Mouse (Mus musculus): ENCODE data around the gene Lpcat2b. TPM values are rescaled to one million over a fixed set of nuclear protein-coding genes. Genes with fewer than 3 reads are reported as not detected.

The Lpcat2b gene
- polyA plus RNA-seq, 1 experiment from 2014 or later: not detected

GRCm38 (mm10) chr5:107412285-107412684 is 19.1 kb upstream of the Lpcat2b start:
- Histone ChIP-seq H3K27ac (no peak overlapping the region), H3K4me3 (no peak overlapping the region), H3K9me3 (no peaks in the 10 kb centered on the region), H3K36me3 (no peaks in the 10 kb centered on the region), H3K9ac (no peak overlapping the region), H3K27me3 (no peaks in the 10 kb centered on the region), H3K4me2 (replicated peaks) (no peak overlapping the region), H3K4me1 (peaks cover 3% of the 10 kb centered on the region; the same call in 1 of the 2 replicates)
- ATAC-seq (ENCODE audit: insufficient number of reproducible peaks, insufficient read depth, low FRiP score, low TSS enrichment): no peak
- 74% methylated on average over 2 of the region's 2 CpGs for WGBS

DNA sequence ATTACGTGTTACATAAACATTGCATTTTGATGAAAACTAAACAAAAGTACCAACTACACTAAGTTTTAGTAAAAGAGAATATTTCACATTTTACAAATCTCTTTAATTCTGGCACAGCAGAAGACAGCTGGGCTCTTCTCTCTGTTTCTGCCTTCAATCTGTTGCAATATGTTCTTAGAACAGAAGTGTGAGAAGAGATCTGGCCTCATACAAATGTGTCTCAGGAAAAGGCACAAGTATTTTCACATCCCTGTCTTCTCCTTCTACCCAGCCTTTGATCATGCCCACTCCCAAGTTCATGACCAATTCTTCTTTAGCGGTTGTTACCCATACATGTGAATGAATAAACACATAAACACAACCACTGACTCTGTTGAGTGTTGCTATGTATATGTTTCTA is 16.3 kb upstream of the Lpcat2b start:
- Histone ChIP-seq H3K9ac (no peak overlapping the region), H3K4me2 (replicated peaks) (no peak overlapping the region), H3K4me3 (no peak overlapping the region), H3K36me3 (no peaks in the 10 kb centered on the region), H3K4me1 (peaks cover 3% of the 10 kb centered on the region; the same call in 1 of the 2 replicates), H3K9me3 (no peaks in the 10 kb centered on the region), H3K27ac (no peak overlapping the region), H3K27me3 (no peaks in the 10 kb centered on the region)
- ATAC-seq (ENCODE audit: insufficient number of reproducible peaks, insufficient read depth, low FRiP score, low TSS enrichment): no peak
- WGBS: 70% methylated on average over 2 of the region's 2 CpGs

GRCm38 (mm10) chr5:107421676-107422075 is 9.7 kb upstream of the Lpcat2b start:
- 40% methylated on average over 1 of the region's 1 CpGs for WGBS
- no peaks in the 10 kb centered on the region for H3K9me3 ChIP-seq
- no peak overlapping the region for H3K9ac ChIP-seq
- H3K36me3 ChIP-seq: no peaks in the 10 kb centered on the region
- ATAC-seq (ENCODE audit: insufficient number of reproducible peaks, insufficient read depth, low FRiP score, low TSS enrichment): no peak
- no peaks in the 10 kb centered on the region for H3K27me3 ChIP-seq
- no peak overlapping the region for H3K4me3 ChIP-seq
- H3K4me2 ChIP-seq (replicated peaks): no peak overlapping the region
- H3K4me1 ChIP-seq: no peaks in the 10 kb centered on the region
- no peak overlapping the region for H3K27ac ChIP-seq

DNA sequence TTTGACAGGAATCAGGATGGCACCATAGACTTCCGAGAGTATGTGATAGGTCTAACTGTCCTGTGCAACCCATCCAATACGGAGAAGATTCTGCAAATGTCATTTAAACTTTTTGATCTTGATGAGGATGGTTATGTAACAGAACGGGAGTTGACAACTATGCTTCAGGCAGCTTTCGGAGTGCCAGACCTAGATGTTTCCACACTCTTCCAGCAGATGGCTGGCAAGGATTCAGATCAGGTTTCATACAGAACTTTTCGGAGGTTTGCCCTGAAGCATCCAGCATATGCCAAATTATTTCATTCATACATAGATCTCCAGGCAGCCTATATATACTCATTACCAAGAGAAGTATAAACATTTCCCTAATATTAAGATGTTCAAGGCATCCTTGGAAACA is 2.7 kb downstream of the Lpcat2b start:
- Histone ChIP-seq H3K4me3 (no peak overlapping the region), H3K4me1 (peaks cover 12% of the 10 kb centered on the region; the same call in 1 of the 2 replicates), H3K4me2 (replicated peaks) (no peak overlapping the region), H3K36me3 (no peaks in the 10 kb centered on the region), H3K9me3 (no peaks in the 10 kb centered on the region), H3K27ac (no peak overlapping the region), H3K27me3 (peaks cover 7% of the 10 kb centered on the region; the same call in 1 of the 2 replicates), H3K9ac (no peak overlapping the region)
- 63% methylated on average over 5 of the region's 5 CpGs for WGBS
- no peak for ATAC-seq (ENCODE audit: insufficient number of reproducible peaks, insufficient read depth, low FRiP score, low TSS enrichment)

GRCm38 (mm10) chr5:107436185-107436584 is 4.8 kb downstream of the Lpcat2b start:
- H3K4me2 ChIP-seq (replicated peaks): no peak overlapping the region
- no peak for ATAC-seq (ENCODE audit: insufficient number of reproducible peaks, insufficient read depth, low FRiP score, low TSS enrichment)
- H3K27me3 ChIP-seq: peaks cover 7% of the 10 kb centered on the region; the same call in 1 of the 2 replicates
- H3K27ac ChIP-seq: no peak overlapping the region
- H3K9me3 ChIP-seq: no peaks in the 10 kb centered on the region
- WGBS: 88% methylated on average over 6 of the region's 6 CpGs
- peaks cover 12% of the 10 kb centered on the region; the same call in 1 of the 2 replicates for H3K4me1 ChIP-seq
- no peak overlapping the region for H3K4me3 ChIP-seq
- no peak overlapping the region for H3K9ac ChIP-seq
- no peaks in the 10 kb centered on the region for H3K36me3 ChIP-seq

DNA sequence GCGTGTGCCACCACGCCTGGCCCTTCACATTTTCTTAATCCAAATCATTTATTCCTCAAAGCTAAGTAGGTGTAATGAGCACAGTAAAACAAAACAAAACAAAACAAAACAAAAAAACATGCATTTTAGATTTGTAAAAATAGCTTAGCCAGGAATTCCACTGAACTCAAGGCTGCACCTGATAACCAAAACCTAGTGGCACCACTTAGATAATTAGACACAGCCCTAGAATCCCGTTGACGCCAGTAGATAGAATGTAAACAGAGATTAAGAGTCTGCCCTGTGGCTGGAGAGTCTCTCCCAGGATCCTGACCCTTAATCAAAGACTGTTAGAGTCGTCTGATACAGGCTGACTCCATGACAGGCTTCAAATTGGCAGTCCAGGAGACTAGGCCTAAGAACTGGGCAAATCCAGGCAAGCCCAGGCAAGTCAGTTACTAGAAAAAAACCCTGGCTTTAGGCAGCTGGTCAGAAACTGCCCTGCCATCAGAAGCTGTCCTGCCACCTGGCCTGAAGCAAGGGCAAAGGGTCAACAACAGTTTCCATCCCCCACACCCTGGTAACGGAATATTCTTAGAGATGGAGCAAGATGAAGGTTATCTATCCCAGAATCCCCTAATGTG is 5.3 kb downstream of the Lpcat2b start:
- 58% methylated on average over 6 of the region's 6 CpGs for WGBS
- H3K4me2 ChIP-seq (replicated peaks): no peak overlapping the region

DNA sequence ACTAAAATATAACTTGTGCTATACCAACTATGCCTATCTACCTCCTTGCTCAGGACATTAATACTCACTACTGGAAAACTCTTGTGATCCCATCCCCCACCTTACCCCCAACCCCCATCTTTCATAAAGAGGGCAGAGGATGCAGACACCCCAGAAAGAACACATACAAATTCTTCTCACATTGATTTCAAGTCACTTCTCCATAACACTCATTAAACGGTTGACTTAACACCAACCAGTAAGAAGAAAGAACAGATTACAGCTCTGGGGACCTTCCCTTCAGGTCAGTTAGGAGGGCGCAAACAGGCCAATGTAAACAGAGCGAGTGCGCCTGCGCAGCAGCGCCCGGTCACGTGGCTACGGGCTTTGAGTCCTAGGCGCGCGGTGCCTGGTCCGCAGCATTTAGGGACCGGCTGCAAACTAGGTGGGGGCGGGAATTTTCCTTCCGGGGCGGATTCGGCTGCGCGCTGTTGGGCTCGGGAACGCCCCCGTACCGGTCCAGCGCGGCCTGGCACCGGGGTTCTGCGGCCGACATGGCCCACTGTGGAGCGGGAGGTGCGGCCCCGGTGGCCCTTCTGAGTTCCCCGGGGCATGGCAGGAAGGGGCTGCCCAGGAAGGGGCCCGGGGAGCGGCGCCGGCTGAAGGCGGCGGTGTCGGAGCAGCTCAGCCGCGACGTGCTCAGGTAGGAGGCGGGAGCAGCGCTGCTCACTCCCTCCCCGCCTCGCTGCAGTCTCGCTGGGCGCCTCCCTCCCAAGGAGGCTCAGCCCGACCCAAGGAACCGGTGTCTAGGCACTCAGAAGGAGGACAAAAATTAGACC is 6.3 kb downstream of the Lpcat2b start, which contains the start of gene Btbd8:
Gene Btbd8, plus strand, starts transcription at position 534 of the 818 bp plus-strand sequence.
- Histone ChIP-seq H3K9ac (peak within 1 kb of the TSS; percentile 89), H3K4me1 (peaks cover 12% of the 10 kb centered on the region; the same call in 1 of the 2 replicates), H3K4me2 (replicated peaks) (peak within 1 kb of the TSS; percentile 62), H3K36me3 (no peaks in the 10 kb centered on the region), H3K9me3 (no peaks in the 10 kb centered on the region), H3K27ac (peak within 1 kb of the TSS; percentile 86), H3K4me3 (peak within 1 kb of the TSS; percentile 77), H3K27me3 (peaks cover 7% of the 10 kb centered on the region; the same call in 1 of the 2 replicates)
- WGBS: under 1% methylated on average over 51 of the region's 51 CpGs
- peak; percentile 91 for ATAC-seq (ENCODE audit: insufficient number of reproducible peaks, insufficient read depth, low FRiP score, low TSS enrichment)

More for the DNA sequence above, 5.3 kb downstream of the Lpcat2b start:
- Histone ChIP-seq H3K27ac (no peak overlapping the region), H3K4me3 (no peak overlapping the region), H3K9ac (no peak overlapping the region), H3K27me3 (peaks cover 7% of the 10 kb centered on the region; the same call in 1 of the 2 replicates), H3K4me1 (peaks cover 12% of the 10 kb centered on the region; the same call in 1 of the 2 replicates), H3K36me3 (no peaks in the 10 kb centered on the region), H3K9me3 (no peaks in the 10 kb centered on the region)
- no peak for ATAC-seq (ENCODE audit: insufficient number of reproducible peaks, insufficient read depth, low FRiP score, low TSS enrichment)

GRCm38 (mm10) chr5:107438353-107438752 is 7.0 kb downstream of the Lpcat2b start:
- Histone ChIP-seq H3K4me2 (replicated peaks) (peak overlapping the region; percentile 62), H3K27ac (peak overlapping the region; percentile 86; the same call in 1 of the 2 replicates), H3K4me1 (peaks cover 12% of the 10 kb centered on the region; the same call in 1 of the 2 replicates), H3K9ac (peak overlapping the region; percentile 89), H3K9me3 (no peaks in the 10 kb centered on the region), H3K27me3 (0 out of 2 replicates have a peak, but pooled peaks cover 1% of the 10 kb centered on the region), H3K4me3 (peak overlapping the region; percentile 77), H3K36me3 (no peaks in the 10 kb centered on the region)
- no peak for ATAC-seq (ENCODE audit: insufficient number of reproducible peaks, insufficient read depth, low FRiP score, low TSS enrichment)
- 21% methylated on average over 7 of the region's 7 CpGs for WGBS

DNA sequence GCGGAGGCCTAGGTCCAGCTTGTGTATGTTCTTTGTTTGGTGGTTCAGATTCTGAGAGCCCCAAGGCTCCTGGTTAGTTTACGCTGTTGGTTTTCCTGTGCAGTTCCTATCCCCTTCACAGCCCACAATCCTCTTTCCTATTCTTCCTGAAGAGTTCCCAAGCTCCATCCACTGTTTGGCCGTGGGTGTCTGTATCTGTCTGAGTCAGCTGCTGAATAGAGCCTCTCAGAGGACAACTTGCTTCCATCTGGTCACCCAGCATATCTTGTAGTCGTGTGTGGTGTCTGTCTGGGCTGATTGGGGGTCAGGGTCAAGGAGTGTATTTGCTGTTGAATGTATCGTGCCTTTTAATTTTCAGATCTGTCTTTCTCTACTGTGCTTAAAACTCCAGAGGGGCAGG is 10.5 kb downstream of the Lpcat2b start:
- Histone ChIP-seq H3K9ac (no peak overlapping the region), H3K4me2 (replicated peaks) (no peak overlapping the region), H3K27me3 (no peaks in the 10 kb centered on the region), H3K36me3 (no peaks in the 10 kb centered on the region), H3K4me1 (peaks cover 11% of the 10 kb centered on the region; the same call in 1 of the 2 replicates), H3K4me3 (no peak overlapping the region), H3K9me3 (no peaks in the 10 kb centered on the region), H3K27ac (no peak overlapping the region)
- no peak for ATAC-seq (ENCODE audit: insufficient number of reproducible peaks, insufficient read depth, low FRiP score, low TSS enrichment)
- 81% methylated on average over 5 of the region's 5 CpGs for WGBS

GRCm38 (mm10) chr5:107444251-107444650 is 12.9 kb downstream of the Lpcat2b start:
- Histone ChIP-seq H3K4me3 (no peak overlapping the region), H3K36me3 (no peaks in the 10 kb centered on the region), H3K9me3 (no peaks in the 10 kb centered on the region), H3K9ac (no peak overlapping the region), H3K4me2 (replicated peaks) (no peak overlapping the region), H3K4me1 (no peaks in the 10 kb centered on the region), H3K27me3 (no peaks in the 10 kb centered on the region), H3K27ac (no peak overlapping the region)
- no peak for ATAC-seq (ENCODE audit: insufficient number of reproducible peaks, insufficient read depth, low FRiP score, low TSS enrichment)
- WGBS: 83% methylated on average over 4 of the region's 4 CpGs

DNA sequence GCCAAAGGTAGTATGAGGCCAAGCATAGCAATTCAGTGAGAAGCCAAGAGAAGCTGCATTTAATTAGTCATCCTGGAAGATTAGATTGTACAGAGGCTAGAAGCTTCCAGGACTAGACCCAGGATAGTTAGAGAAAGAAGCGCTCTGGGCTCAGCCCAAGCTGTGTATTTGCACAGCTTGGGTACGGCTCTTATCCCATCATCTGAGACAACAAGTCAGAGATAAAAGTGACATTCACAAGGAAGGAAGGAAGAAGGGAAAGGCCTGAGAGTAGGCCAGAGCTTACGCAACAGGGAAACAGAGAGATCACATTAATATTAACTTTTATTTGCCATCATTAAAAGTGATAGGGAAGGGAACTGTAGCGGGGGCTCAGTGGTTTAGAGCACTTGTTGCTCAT is 16.6 kb downstream of the Lpcat2b start:
- no peak overlapping the region for H3K27ac ChIP-seq
- WGBS: 87% methylated on average over 4 of the region's 4 CpGs
- no peaks in the 10 kb centered on the region for H3K9me3 ChIP-seq

More for the DNA sequence above, 16.6 kb downstream of the Lpcat2b start:
- H3K4me2 ChIP-seq (replicated peaks): no peak overlapping the region
- no peak for ATAC-seq (ENCODE audit: insufficient number of reproducible peaks, insufficient read depth, low FRiP score, low TSS enrichment)
- H3K36me3 ChIP-seq: no peaks in the 10 kb centered on the region
- no peaks in the 10 kb centered on the region for H3K27me3 ChIP-seq
- H3K9ac ChIP-seq: no peak overlapping the region
- no peaks in the 10 kb centered on the region for H3K4me1 ChIP-seq
- no peak overlapping the region for H3K4me3 ChIP-seq
